Mouse (Mus musculus) midbrain, embryonic 12.5 days (tissue): ENCODE measurements at regions not wholly inside any gene's neighbourhood (a gene's known extent, or its start where the extent isn't known, plus 50 kb on each side); places are given as distances from the start of the nearest gene placed in this dataset.

Experiments used
- ATAC-seq: fragments of 200-750 bp; cut with Nextera tagmentation; 2 replicates; pipeline ENCODE4 v1.8.0; 2017; ENCODE audit warnings: low read depth, moderate TSS enrichment, moderate library complexity; ENCODE audit not compliant: low FRiP score
- H3K27ac ChIP-seq: fragments of 300-500 bp; sonication (generic); replicated peaks from 2 replicates; pipeline ENCODE4 v1.5.1; 2016; ENCODE audit warnings: mild to moderate bottlenecking
- H3K27me3 ChIP-seq: fragments of 300-500 bp; sonication (generic); 2 replicates; pipeline ENCODE4 v1.6.1; 2016; ENCODE audit warnings: mild to moderate bottlenecking
- H3K36me3 ChIP-seq: fragments of 300-500 bp; sonication (generic); 2 replicates; pipeline ENCODE4 v1.6.1; 2016
- H3K4me1 ChIP-seq: fragments of 300-500 bp; sonication (generic); 2 replicates; pipeline ENCODE4 v1.6.1; 2016
- H3K4me2 ChIP-seq: fragments of 300-500 bp; sonication (generic); replicated peaks from 2 replicates; pipeline ENCODE4 v1.6.1; 2016; ENCODE audit warnings: mild to moderate bottlenecking, moderate library complexity
- H3K4me3 ChIP-seq: fragments of 300-500 bp; sonication (generic); 2 replicates; pipeline ENCODE4 v1.5.1; 2016; ENCODE audit warnings: mild to moderate bottlenecking
- H3K9ac ChIP-seq: fragments of 300-500 bp; sonication (generic); replicated peaks from 2 replicates; pipeline ENCODE4 v1.6.1; 2016; ENCODE audit warnings: mild to moderate bottlenecking, moderate library complexity
- H3K9me3 ChIP-seq: fragments of 300-500 bp; sonication (generic); 2 replicates; pipeline ENCODE4 v1.6.1; 2016; ENCODE audit warnings: mild to moderate bottlenecking
- WGBS: fragments of 180-500 bp; shearing (Covaris S2); methylation state at CpG from one replicate; pipeline ENCODE4 v1.1.7; 2016; 5-methylcytosine and 5-hydroxymethylcytosine counted together

GRCm38 (mm10) chr4:74466081-74466480, 223.8 kb downstream of the Kdm4c start:
- no peak for ATAC-seq
- no peaks in the 10 kb centered on the region for H3K4me1 ChIP-seq
- no peaks in the 10 kb centered on the region for H3K36me3 ChIP-seq
- H3K4me2 ChIP-seq = no peak overlapping the region
- H3K9me3 ChIP-seq = no peaks in the 10 kb centered on the region
- no peak overlapping the region for H3K27ac ChIP-seq
- no peak overlapping the region for H3K9ac ChIP-seq
- H3K4me3 ChIP-seq = no peak overlapping the region
- WGBS = 52% methylated on average over 3 of the region's 3 CpGs
- no peaks in the 10 kb centered on the region for H3K27me3 ChIP-seq

GRCm38 (mm10) chr4:74512489-74512888, 270.2 kb downstream of the Kdm4c start:
- Histone ChIP-seq H3K27me3 (no peaks in the 10 kb centered on the region), H3K4me3 (no peak overlapping the region), H3K4me1 (no peaks in the 10 kb centered on the region), H3K4me2 (no peak overlapping the region), H3K9ac (no peak overlapping the region), H3K36me3 (no peaks in the 10 kb centered on the region), H3K9me3 (no peaks in the 10 kb centered on the region), H3K27ac (no peak overlapping the region)
- ATAC-seq = 0 out of 2 replicates have a peak, but pooled peaks have one; percentile 27
- WGBS = 75% methylated on average over 5 of the region's 5 CpGs

GRCm38 (mm10) chr4:74553888-74554287, 311.6 kb downstream of the Kdm4c start:
- Histone ChIP-seq H3K9ac (no peak overlapping the region), H3K4me3 (no peak overlapping the region), H3K4me1 (no peaks in the 10 kb centered on the region), H3K36me3 (no peaks in the 10 kb centered on the region), H3K27me3 (no peaks in the 10 kb centered on the region), H3K27ac (no peak overlapping the region), H3K9me3 (no peaks in the 10 kb centered on the region), H3K4me2 (no peak overlapping the region)
- WGBS = 77% methylated on average over 1 of the region's 1 CpGs
- ATAC-seq = no peak

- H3K4me3 ChIP-seq = no peak overlapping the region
- H3K9me3 ChIP-seq = no peaks in the 10 kb centered on the region
- no peaks in the 10 kb centered on the region for H3K36me3 ChIP-seq
- no peak for ATAC-seq
- H3K4me2 ChIP-seq = no peak overlapping the region
- no peak overlapping the region for H3K9ac ChIP-seq
- no peaks in the 10 kb centered on the region for H3K27me3 ChIP-seq
- H3K4me1 ChIP-seq = no peaks in the 10 kb centered on the region
- H3K27ac ChIP-seq = no peak overlapping the region
- 36% methylated on average over 2 of the region's 2 CpGs for WGBS
These were observed 321.3 kb downstream of the Kdm4c start for GRCm38 (mm10) chr4:74563565-74563964.

GRCm38 (mm10) chr4:74586400-74586799, 344.1 kb downstream of the Kdm4c start:
- no peak overlapping the region for H3K4me2 ChIP-seq
- H3K36me3 ChIP-seq = no peaks in the 10 kb centered on the region
- H3K27ac ChIP-seq = no peak overlapping the region
- H3K4me1 ChIP-seq = no peaks in the 10 kb centered on the region
- H3K27me3 ChIP-seq = no peaks in the 10 kb centered on the region
- no peaks in the 10 kb centered on the region for H3K9me3 ChIP-seq
- H3K9ac ChIP-seq = no peak overlapping the region
- ATAC-seq = no peak
- WGBS = 86% methylated on average over 1 of the region's 1 CpGs
- no peak overlapping the region for H3K4me3 ChIP-seq

- H3K4me2 ChIP-seq = no peak overlapping the region
- H3K4me3 ChIP-seq = no peak overlapping the region
- H3K4me1 ChIP-seq = no peaks in the 10 kb centered on the region
- no peak for ATAC-seq
- no peaks in the 10 kb centered on the region for H3K27me3 ChIP-seq
- no peak overlapping the region for H3K9ac ChIP-seq
- H3K27ac ChIP-seq = no peak overlapping the region
- H3K9me3 ChIP-seq = no peaks in the 10 kb centered on the region
- H3K36me3 ChIP-seq = no peaks in the 10 kb centered on the region
These were observed 344.8 kb downstream of the Kdm4c start for GRCm38 (mm10) chr4:74587125-74587524.

GRCm38 (mm10) chr4:74588761-74589160, 346.5 kb downstream of the Kdm4c start:
- H3K4me1 ChIP-seq = no peaks in the 10 kb centered on the region
- no peaks in the 10 kb centered on the region for H3K27me3 ChIP-seq
- no peaks in the 10 kb centered on the region for H3K9me3 ChIP-seq
- H3K36me3 ChIP-seq = no peaks in the 10 kb centered on the region
- H3K4me2 ChIP-seq = no peak overlapping the region
- no peak overlapping the region for H3K27ac ChIP-seq
- ATAC-seq = no peak
- H3K4me3 ChIP-seq = no peak overlapping the region
- no peak overlapping the region for H3K9ac ChIP-seq

- H3K4me1 ChIP-seq = no peaks in the 10 kb centered on the region
- no peaks in the 10 kb centered on the region for H3K9me3 ChIP-seq
- H3K4me2 ChIP-seq = no peak overlapping the region
- H3K4me3 ChIP-seq = no peak overlapping the region
- WGBS = 72% methylated on average over 3 of the region's 3 CpGs
- no peaks in the 10 kb centered on the region for H3K27me3 ChIP-seq
- H3K36me3 ChIP-seq = no peaks in the 10 kb centered on the region
- H3K27ac ChIP-seq = no peak overlapping the region
- ATAC-seq = no peak
- H3K9ac ChIP-seq = no peak overlapping the region
These were observed 370.7 kb downstream of the Kdm4c start for GRCm38 (mm10) chr4:74613032-74613431.
